Mouse (Mus musculus): Measurements from ENCODE around the gene Dok3.

DNA sequence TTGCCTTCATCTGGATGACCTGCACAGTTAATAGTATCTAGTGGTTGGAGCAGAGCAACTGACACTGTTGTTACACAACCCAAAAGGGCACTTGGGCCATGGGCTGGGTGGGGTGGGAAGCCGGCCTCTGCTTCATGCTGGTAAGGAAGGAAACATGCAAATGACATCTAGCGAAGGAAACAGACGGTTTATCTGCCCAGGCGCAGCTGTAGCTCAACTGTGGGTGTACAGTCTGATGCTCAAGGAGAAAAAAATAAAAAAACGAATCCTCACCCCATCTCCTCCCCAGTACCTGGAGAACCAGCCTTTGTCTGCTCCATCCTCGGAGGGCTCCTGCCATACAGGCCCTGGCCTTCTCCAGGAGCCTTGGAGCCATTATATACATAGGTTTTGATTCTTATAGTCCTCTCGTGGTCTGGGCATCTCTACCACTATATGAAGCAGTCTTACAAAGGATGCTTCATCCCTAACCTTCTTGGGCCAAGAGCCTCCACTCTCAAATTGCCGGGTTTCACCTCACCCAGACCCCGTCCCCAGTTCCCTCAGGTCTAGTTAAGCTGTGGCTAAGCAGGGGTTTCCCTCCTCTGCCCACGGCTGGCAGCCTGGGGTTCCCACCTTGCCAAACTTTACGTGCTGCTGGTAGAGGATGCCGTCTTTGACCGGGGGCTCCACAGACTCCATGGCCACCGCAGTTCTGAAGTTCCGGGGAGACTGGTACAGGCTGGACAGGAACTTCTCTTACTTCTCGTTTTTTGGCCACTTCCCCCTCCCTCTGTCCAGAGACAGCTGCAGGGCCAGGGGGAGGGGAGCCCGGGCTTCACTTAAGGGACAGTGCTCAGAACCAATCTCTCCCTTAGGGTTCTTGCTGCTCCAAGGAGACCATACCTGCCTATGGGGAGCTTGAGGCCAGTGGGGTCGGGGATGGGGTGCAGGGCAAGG is 993 bp downstream of the Dok3 start:
- TF ChIP-seq CTCF (IDR thresholded peaks at IDR 0.05; ENCODE audit: control insufficient read depth, insufficient read depth, insufficient read length) (no peak), MYOG (IDR thresholded peaks at IDR 0.05; ENCODE audit: control insufficient read depth, extremely low read depth, insufficient read length) (no peak), USF1 (IDR thresholded peaks at IDR 0.05; ENCODE audit: low read depth) (no peak), FOSL1 (IDR thresholded peaks at IDR 0.05; ENCODE audit: insufficient read depth, low read length, poor library complexity, severe bottlenecking) (no peak), CEBPB (IDR thresholded peaks at IDR 0.05; ENCODE audit: low read depth) (no peak)

Measured in C2C12 (cell line).